Mouse (Mus musculus) retina, embryonic 14.5 days (tissue): ENCODE results near the gene Ankrd27.

ENCODE experiments used
- DNase-seq: peaks from one replicate; pipeline ENCODE4 v3.0.0-alpha.2; 2015; ENCODE audit warnings: low spot score

Gene Ankrd27

DNA sequence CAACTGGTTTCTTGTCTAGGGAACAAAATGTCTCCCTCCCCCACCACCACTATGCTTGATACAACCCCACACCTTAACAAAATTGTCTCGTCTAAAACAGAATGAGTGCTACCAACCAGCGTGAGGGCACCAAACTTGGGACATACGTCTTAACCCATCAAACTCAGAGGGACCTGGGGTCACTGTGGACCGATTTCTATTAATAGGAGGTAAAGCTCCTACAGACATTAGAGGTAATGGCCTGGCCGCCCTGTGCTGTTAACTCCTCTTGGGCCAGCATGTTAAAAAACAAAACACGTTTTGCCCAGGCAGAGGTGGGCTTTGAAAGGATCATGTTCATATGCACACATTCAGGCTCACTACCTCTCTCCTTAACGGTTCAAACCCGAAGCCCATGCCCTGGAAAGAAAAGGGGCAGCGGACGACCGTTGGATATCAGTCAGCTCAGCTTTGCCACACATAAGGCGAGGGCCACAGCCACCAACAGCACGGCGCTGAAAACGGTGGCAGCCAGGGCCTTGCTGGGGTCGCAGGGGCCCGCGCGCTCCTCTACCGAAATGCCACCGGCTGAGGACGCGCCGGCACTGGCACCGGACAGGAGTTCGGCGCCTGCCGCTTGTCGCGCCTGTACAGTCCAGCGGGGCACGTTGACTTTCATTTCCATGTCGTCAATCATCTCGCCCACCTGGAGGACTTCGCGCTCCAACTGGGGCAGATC, 1.8 kb upstream of the Ankrd27 start:
- no peak for DNase-seq

DNA sequence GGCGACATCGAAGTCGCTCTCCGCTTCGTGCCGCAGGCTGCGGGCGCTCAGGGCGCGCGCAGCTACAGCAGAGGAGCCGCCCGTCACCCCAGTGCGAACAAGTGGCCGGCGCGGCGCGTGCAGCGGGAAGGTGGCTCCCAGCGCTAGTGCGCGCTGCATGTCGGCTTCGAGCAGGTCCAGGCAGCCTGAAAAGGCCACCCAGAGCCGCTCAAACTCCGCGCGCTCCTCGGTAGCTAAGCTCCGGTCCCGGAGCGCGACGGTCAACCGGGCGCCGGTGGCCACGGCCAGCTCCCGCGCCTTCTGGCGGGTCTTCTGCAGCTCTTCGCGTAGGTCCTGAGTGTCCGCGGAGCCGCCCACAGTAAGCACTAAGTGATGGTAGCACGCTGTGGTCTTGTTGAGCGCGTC, 1.3 kb upstream of the Ankrd27 start:
- peak; percentile 57 for DNase-seq

DNA sequence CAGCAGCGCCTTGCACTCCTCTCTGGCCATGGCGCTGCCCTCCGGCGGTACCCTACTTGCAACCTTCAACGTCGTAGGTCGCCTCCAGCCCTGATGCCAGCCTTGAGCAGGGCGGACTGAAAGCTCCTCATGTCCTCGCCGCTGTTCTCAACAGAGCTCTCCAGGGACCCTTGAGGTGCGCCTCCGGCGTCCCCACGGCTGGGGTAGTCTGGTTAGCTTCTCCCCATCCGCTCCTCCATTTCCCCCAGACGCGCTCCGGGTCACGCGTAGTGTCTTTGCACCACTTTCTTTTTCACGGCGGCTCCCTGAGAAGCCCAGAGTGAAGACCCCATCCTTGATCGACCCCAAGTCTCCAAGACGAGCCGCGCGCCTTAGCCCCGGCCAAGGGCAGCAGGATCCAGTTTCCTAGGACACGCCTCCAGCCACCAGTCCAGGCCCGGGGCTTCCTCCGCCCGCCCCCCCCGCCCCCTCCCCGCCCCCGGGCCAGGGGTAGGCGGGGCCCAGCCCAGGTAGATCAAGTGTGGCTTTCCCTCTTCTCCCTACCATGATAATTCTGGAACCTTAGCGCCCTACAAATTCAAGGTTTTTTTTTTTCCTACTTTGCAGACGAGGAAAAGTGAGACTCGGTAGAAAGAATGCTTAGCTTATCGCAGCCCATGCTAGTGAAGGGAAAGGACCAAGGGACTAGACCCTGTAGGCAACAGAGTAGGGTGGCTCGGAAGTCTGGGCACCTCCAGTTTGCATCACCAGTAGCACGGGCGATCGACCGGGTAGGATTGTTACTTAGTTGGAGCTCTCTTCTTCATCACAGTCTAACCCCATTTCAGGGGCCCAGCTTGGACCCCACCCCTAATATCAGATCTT, 621 bp upstream of the Ankrd27 start, which contains the start of gene Rgs9bp:
Rgs9bp (minus strand) TSS at position 392 of the 864 bp plus-strand sequence.
- peak; percentile 69 for DNase-seq

DNA sequence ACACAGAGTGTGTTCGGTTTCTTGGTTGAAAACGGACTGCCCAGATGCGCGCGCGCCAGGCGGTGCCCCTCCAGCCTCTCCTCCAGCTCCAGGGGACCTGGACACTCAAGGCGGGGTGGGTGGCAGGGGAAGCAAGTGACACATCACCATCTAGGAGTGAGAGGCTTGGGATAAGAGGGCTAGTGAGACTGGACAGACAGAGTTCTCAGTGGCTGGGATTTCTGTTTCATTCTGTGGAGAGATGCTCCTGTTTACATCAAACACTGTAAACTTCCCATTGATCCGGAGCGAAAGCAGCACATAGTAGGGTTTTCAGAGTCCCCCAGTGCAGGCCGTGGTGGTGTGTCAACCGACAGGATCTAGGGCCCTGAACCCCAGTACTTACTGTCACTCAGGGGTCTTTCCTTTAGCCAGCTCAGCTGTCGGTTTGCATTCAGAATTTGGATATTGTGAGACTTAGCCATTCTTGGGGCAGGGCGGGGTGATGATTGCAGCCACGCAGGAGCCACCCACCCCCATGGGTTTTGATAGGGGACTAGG, 932 bp downstream of the Ankrd27 start:
- no peak for DNase-seq

DNA sequence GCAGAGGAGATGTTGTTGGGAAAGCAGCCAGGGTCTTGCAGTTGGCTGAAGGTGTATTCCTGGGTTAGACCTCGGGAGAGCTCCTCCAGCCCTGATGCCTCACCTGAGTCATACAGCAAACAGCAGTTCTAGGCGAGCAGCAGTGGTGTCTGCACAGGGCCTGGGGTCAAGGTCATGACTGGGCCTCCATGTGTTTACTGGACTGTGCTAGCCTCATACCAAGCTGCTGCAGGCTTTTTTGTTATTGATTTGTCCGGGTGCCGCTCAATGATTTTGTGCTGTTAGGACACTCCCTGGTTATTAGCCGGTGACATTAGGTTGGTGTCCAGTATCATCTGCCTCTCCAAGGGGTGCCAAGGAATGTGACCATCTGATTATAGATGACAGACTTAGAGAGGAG, 1.7 kb downstream of the Ankrd27 start:
- no peak for DNase-seq

DNA sequence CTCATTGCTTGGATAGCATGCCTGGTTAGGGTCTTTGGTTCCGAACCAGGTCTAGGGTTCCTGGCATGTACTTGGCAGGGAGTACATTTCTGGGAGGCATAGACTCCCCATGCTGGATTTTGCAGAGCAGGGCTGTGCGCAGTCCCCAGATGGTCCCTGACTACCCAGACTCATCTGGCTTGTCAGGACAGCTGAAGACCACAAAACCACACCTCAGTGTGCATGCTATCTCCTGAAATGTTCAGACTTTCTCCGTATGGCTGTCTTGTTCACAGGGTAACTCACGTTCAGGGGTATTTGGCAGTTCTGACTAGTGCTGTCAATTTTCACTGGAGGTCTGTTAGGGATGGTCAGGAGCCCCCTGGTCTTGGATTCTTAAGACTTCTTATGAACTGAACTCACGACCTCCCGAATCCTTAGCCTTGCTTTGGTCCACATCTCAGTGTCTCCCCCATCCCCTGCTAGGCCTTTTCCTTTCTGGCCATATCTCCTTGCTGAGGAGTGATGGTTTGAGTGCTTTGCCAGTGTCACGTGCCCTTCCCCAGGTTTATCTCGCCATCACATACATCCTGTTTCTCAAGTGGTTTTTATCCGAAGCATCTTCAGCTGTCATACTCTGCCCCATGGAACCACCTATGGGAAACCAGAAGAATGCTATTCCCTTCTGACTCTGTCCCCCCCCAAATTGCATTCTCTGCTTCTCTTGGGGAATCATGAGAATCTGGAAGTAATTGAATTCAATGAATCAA, 2.8 kb downstream of the Ankrd27 start:
- DNase-seq = no peak

DNA sequence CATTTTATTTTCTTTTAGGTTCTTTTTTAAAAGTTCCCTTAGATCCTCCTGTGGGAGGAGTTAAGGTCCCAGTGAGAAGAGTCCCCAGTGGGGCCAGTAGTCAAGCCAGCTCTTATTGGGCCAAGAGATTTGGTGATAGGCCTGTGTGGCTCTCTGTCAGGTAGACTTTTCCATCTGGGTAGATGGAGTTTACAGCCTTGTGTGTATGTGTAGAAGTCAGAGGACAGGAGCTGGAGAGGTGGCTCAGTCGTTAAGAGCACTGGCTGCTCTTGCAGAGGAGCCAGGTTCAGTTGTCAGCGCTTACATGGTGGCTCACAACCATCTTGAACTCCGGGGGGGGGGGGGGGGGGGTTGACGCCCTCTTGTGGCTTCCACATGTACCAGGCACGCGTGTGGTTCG, 3.4 kb downstream of the Ankrd27 start:
- DNase-seq = no peak

DNA sequence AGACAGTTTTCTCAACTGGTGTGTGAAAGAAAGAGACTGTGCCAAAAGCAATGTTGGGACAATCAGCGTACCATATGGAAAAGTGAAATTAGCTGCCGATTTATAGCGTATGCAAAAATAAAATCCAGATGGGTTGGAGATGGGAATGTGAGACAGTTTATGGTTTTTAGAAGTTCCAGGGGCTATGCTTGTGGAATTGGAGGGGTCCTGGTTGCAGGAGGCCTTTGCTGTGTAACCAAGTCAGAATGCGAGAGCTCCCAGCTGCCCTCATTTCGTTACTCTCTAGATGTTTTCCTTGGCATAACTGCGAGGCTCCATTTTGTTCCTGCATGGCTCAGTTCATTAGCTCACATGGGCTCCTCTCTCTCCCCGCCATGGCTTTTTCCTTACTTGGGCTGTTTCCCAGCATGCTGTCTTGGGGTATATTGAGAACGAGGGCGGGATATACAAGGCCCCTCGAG, 4.7 kb downstream of the Ankrd27 start:
- no peak for DNase-seq

DNA sequence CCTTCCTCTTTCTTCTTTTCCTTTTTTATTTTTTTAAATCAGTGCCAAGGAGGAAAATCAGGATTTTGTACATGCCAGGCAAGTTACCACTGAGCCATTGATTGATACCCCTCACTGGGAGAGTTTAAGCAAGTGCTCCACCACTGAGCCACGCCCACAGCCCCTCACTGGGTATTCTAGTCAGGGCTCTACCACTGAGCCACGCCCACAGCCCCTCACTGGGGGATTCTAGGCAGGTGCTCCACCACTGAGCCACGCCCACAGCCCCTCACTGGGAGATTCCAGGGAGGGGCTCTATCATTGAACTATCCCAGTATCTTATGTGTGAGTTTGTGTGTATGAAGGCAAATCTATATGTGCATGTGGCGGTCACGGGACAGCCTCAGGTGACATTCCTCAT, 8.3 kb downstream of the Ankrd27 start:
- DNase-seq = no peak

DNA sequence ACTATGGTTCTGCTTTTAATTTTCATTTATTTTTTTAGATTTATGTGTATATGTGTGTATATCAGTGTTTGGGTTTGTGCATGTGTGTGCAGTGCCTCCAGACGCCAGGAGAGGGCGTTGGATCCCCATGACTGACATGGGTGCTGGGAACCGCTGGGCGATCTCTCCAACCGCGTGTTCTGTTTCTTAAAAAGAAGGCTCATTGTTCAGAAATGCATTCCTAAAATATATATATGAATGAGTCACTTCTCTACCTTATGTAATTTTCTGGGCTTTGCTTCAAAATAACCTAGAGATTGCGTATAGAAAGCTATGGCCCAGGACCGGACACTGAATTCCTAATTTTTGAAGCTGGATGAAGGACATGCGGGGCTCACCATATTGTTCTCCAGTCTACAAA, 13.4 kb downstream of the Ankrd27 start:
- DNase-seq = no peak

DNA sequence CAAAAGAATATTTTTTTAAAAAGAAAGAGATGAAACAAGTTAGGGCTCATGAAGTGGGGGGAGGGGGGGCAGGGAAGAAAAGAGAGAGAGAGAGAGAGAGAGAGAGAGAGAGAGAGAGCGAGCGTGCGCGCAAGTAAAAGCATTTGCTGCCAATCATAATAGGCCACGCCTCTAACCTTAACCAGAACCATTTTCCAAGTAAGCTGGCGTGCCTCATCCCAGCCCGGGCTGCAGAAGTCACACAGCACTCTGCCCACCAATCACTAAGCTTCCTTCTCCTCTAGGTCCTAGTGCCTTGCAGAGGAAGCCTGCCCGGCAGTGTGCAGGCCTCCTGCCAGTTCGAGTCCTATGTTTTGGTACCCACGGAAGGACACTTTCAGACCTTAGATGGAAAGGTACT, 14.0 kb downstream of the Ankrd27 start:
- no peak for DNase-seq

DNA sequence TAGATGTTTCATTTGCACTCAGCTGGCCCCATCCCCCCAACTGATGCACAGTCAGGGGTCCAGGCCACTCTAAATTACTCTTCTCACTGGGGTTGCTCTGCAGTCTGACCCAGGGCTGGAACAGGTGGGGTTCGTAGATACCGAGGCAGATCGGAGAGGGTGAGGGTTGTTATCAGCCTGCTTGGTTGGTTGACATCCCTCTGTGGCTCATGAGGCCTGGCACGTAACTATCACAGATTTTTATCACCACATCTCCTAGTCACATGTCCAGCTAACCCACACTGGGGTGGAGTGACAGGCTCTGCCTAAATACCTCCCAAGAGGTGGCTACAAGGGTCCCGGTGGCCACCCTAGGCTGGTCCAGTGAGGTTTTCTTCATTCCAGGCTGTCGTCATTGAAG, 15.1 kb downstream of the Ankrd27 start:
- DNase-seq = no peak

DNA sequence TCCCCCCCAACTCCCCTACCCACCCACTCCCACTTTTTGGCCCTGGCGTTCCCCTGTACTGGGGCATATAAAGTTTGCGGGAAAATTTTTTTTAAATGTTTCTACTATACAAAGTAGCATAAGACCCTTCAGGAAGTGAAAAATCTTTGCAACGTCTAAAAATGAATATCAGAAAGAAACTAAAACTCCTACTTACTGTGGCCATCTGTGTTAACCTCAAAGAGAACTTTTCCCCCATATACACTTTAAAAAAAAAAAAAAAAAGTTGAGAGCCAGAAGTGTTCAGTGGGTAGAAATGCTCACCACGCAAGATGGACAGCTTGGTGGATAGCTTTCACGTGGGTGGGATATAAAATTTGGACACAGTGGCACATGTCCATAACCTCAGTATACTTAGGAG, 16.7 kb downstream of the Ankrd27 start:
- no peak for DNase-seq

DNA sequence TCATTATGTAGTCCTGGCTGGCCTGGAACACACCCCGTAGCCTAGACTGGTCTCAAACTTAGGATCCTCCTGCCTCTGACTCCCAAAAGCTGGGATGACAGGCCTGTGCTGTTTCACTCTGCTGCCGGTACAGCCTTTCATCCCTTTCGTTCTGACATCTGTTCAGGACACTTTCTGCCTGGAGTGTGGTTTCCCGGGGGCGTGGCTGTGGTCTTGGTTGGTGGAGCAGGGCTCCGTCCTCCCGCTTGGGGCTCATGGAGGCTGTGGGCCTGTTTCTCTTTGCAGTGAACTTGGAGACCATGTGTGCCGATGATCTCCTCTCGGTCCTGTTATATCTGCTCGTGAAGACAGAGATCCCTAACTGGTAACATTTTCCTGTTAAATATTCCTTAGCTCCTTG, 20.8 kb downstream of the Ankrd27 start:
- no peak for DNase-seq

DNA sequence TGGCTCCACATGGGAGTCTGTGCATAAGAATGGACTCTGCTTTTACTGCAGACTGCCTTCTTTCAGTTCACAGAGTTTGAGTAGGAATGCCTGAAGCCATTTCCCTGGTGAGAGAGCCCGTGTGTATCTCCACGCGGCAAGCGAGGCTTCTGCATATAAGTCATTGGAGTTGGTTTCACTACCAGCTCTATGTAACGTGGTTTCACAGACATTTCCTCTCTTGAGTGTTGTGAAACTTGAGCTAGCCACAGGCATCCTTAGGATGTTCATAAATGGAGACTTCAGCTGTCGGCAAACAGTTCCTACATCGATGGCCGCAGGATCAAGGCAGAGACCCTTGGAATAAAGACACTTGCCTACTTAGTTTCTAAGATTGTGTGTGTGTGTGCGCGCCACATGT, 23.2 kb downstream of the Ankrd27 start:
- no peak for DNase-seq

DNA sequence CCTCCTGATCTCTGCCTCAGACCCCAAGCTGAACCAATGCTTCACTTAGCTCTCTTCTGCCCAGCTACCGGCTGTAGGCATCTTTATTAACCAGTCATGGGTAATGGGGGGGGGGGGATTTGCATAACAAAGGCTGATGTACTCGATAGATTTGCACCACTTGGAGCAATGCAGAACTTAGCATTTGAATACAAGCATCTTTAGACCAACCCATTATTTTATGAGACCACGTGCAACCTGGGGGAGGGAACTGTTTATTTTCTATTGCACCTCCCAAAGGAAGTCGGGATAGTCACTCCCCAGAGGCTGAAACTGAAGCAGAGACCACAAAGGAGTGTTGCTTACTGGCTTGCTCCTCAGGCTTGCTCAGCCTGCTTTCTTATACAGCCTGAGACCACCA, 31.5 kb downstream of the Ankrd27 start:
- DNase-seq = no peak

DNA sequence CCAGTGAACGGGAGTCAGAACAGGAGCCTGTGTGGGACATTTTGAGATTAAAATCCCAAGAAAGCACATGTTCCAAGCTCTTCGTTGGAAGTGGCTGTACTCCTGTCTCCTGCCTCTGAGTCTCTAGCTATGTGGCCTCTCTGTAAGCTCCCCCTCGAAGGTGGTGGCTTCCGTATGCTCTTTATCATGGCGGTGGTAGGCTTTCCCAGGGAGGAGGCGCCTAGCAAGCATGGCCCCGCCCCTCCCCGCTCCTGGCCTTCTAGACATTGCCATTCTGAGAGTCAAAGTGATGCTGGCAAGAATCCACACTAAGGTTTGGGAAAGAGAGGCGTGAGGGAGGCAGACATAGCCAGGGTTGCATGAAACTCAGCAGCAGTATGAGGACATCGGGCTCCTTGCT, 36.6 kb downstream of the Ankrd27 start:
- DNase-seq = no peak

DNA sequence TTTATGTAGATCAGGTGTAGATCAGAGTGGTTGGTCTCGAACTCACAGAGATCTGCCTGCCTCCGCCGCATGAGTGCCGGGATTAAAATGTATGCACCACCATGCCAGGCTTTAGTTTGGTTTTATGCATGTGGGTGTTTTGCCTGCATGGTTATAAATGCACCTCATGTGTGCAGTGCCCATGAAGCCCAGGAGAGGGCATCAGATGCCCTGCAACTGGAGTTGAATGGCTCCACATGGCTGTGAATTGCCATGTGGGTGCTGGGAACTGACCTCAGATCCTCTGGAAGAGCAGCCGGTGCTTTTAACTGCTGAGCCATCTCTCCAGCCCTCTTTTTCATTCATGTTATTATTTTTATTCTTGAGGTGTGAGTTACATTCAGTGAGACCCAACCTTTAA, 40.0 kb downstream of the Ankrd27 start:
- DNase-seq = no peak

DNA sequence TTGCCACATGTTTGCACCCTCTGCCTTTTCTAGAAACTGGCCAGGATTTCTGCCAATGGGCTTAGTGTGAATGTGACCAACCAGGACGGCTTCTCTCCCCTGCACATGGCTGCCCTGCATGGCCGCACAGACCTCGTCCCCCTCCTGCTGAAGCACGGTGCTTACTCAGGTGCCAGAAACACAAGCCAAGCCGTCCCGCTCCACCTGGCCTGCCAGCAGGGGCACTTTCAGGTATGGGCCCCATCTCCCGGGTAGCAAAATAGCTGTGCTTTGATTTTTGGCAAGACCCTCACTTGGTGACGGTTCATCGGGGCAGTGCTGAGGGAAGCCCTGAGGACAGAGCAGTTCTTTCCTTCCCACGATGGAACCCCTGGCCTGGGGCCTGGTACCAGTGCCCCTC, 41.3 kb downstream of the Ankrd27 start:
- no peak for DNase-seq

DNA sequence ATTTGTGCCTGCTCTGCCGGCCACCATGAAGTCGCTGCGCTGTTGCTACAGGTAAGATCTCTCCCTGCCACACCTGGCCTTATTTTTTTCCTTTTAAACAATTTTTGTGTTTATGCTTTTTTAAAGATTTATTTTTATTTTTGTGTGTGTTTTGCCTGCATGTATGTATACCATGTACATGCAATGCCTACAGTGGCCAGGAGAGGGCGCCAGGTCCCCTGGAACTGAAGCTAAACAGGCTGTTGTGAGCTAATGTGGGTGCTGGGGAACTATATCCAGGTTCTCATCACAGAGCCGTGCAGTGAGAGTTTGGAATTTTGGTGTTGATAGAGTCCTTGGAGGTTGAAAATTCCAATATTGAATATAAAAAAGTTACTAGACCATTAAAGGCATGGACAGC, 42.5 kb downstream of the Ankrd27 start:
- DNase-seq = peak; percentile 37

DNA sequence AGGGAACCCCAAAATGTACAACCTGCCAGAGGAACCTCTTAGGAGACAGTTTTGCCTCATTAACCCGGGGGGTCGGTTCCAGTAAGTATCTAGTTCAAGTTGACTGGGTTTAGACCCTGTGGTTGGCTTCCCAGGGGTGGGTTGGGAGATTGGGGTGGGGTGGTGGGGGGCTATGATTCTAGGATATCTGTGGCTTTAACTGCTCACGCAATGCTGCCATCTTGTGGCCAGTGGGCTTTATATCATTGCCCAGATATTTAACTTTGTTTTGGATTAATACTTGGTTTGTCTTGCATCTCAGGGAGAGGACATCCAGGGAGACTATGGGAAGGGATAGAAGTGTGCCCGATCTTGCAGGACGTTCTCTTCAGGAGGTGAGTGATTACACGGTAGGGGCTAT, 50.2 kb downstream of the Ankrd27 start:
- DNase-seq = peak; percentile 75

DNA sequence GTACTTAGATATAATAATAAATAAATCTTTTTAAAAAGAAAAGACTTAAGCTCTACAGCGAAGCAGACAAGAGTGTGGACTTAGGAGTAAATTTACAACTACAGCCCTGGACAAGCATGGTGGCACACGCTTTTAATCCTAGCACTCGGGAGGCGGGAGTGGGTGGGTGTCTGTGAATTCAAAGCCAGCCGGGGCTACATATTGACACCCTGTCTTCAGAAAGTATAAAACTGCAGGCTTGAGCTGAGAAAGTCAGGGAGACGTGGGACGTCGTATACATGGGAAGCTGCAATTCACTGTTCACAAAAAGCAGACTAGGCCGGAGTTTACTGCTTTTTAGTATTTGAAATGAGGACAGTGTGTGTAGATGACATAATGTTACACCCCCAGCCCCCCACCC, 50.8 kb downstream of the Ankrd27 start:
- no peak for DNase-seq
